Mouse (Mus musculus) urinary bladder, postnatal 4 days (tissue): Measurements from ENCODE around the gene Prickle4.

Source experiments
- DNase-seq, 2 experiments: peaks; one replicate each; pipeline ENCODE4 v3.0.0; 2021 to 2022; ENCODE audit warnings: low spot score in 2 of 2

The Prickle4 gene

GRCm38 (mm10) chr17:47694503-47695336, at the start of gene Prickle4:
Gene Prickle4, minus strand, starts transcription at chr17:47694736.
- peak; percentile 96 to 98 for DNase-seq

GRCm38 (mm10) chr17:47744086-47744485, 49.5 kb upstream of the Prickle4 start:
- no peak for DNase-seq

GRCm38 (mm10) chr17:47742991-47743734, 48.6 kb upstream of the Prickle4 start:
- DNase-seq, result no peak

- no peak for DNase-seq
Observed at GRCm38 (mm10) chr17:47740186-47740585, 45.6 kb upstream of the Prickle4 start.

- no peak for DNase-seq
Observed at GRCm38 (mm10) chr17:47738879-47739798, 44.6 kb upstream of the Prickle4 start.

GRCm38 (mm10) chr17:47738066-47738878, 43.7 kb upstream of the Prickle4 start:
- DNase-seq, result peak in 1 of 2 experiments; percentile 48

GRCm38 (mm10) chr17:47737271-47738065, 42.9 kb upstream of the Prickle4 start:
- peak; percentile 87 to 88 for DNase-seq

- DNase-seq, result peak; percentile 94 to 97
Observed at GRCm38 (mm10) chr17:47736856-47737255, 42.3 kb upstream of the Prickle4 start, which contains the start of gene Tfeb. Gene Tfeb, plus strand, starts transcription at chr17:47737030.

- DNase-seq, result no peak
Observed at GRCm38 (mm10) chr17:47735553-47736100, 41.1 kb upstream of the Prickle4 start.

GRCm38 (mm10) chr17:47730633-47731575, 36.4 kb upstream of the Prickle4 start:
- no peak for DNase-seq

- DNase-seq, result no peak
Observed at GRCm38 (mm10) chr17:47726566-47726965, 32.0 kb upstream of the Prickle4 start, which contains the start of gene Pgc. Gene Pgc, plus strand, starts transcription at chr17:47726842.

GRCm38 (mm10) chr17:47721183-47721582, 26.6 kb upstream of the Prickle4 start:
- no peak for DNase-seq

GRCm38 (mm10) chr17:47715037-47715436, 20.5 kb upstream of the Prickle4 start:
- no peak for DNase-seq

- no peak for DNase-seq
Observed at GRCm38 (mm10) chr17:47712889-47713571, 18.5 kb upstream of the Prickle4 start.

GRCm38 (mm10) chr17:47711883-47712282, 17.3 kb upstream of the Prickle4 start:
- DNase-seq, result no peak

- DNase-seq, result no peak
Observed at GRCm38 (mm10) chr17:47710036-47710435, 15.5 kb upstream of the Prickle4 start.

GRCm38 (mm10) chr17:47708972-47709371, 14.4 kb upstream of the Prickle4 start:
- DNase-seq, result no peak

GRCm38 (mm10) chr17:47707961-47708360, 13.4 kb upstream of the Prickle4 start:
- no peak for DNase-seq
